Mouse (Mus musculus) MEL (cell line): ENCODE results near the gene Poc1a. TPM values are rescaled to one million over a fixed set of nuclear protein-coding genes. Genes with fewer than 3 reads are reported as not detected.

Experiments
- DNase-seq: peaks from one replicate; pipeline ENCODE4 v3.0.0; 2011; ENCODE audit warnings: low read depth, low spot score
- H3K27ac ChIP-seq: 2 replicates; pipeline ENCODE4 v1.5.1; 2012; ENCODE audit warnings: low read depth, mild to moderate bottlenecking, control low read depth, low read length, moderate library complexity; ENCODE audit not compliant: control insufficient read depth
- H3K27me3 ChIP-seq, 2 experiments: fragments of 150-350 bp in 1 of 2; sonication (generic) in 1 of 2; 2 replicates each; pipeline ENCODE4 v1.6.1; 2012; ENCODE audit warnings: low read length in 2 of 2, mild to moderate bottlenecking in 2 of 2, improper control_type of control experiment in 1 of 2, moderate library complexity in 1 of 2; ENCODE audit not compliant: insufficient read depth in 2 of 2, control insufficient read depth in 1 of 2
- H3K36me3 ChIP-seq, 2 experiments: 2 replicates each; pipeline ENCODE4 v1.6.1; 2012 to 2014; ENCODE audit warnings: low read length in 2 of 2, improper control_type of control experiment in 1 of 2, inconsistent platforms in 1 of 2, mild to moderate bottlenecking in 1 of 2; ENCODE audit not compliant: insufficient read depth in 2 of 2, control insufficient read depth in 1 of 2
- H3K4me1 ChIP-seq, 2 experiments: fragments of 150-350 bp in 1 of 2; sonication (generic) in 1 of 2; 2 replicates each; pipeline ENCODE4 v1.6.1; 2012; ENCODE audit warnings: low read length in 2 of 2, improper control_type of control experiment in 1 of 2, mild to moderate bottlenecking in 1 of 2; ENCODE audit not compliant: insufficient read depth in 2 of 2, control insufficient read depth in 1 of 2
- H3K4me3 ChIP-seq, 2 experiments: fragments of 150-350 bp in 1 of 2; sonication (generic) in 1 of 2; 2 replicates each; pipeline ENCODE4 v1.5.1; 2012; ENCODE audit warnings: low read depth in 2 of 2, low read length in 2 of 2, mild to moderate bottlenecking in 2 of 2, moderate library complexity in 2 of 2, control low read depth in 1 of 2, improper control_type of control experiment in 1 of 2; ENCODE audit not compliant: control insufficient read depth in 1 of 2, insufficient read depth in 1 of 2
- H3K79me2 ChIP-seq: 2 replicates; pipeline ENCODE4 v1.6.1; 2012; ENCODE audit warnings: mild to moderate bottlenecking, low read length, moderate library complexity; ENCODE audit not compliant: control insufficient read depth, poor library complexity, insufficient read depth
- H3K9ac ChIP-seq: 2 replicates; pipeline ENCODE4 v1.6.1; 2012; ENCODE audit warnings: low read depth, mild to moderate bottlenecking, control low read depth, low read length, moderate library complexity; ENCODE audit not compliant: control insufficient read depth, poor library complexity, severe bottlenecking
- H3K9me3 ChIP-seq: fragments of 150-350 bp; sonication (generic); replicated peaks from 2 replicates; pipeline ENCODE4 v1.6.1; 2012; ENCODE audit warnings: mild to moderate bottlenecking, low read length, improper control_type of control experiment, moderate library complexity; ENCODE audit not compliant: insufficient read depth
- BHLHE40 ChIP-seq: IDR thresholded peaks from 2 replicates; pipeline ENCODE4 v1.6.1; 2012; ENCODE audit warnings: low read depth, mild to moderate bottlenecking, inconsistent platforms, low read length, improper control_type of control experiment, borderline replicate concordance
- CHD2 ChIP-seq: IDR thresholded peaks from 2 replicates; pipeline ENCODE4 v1.6.1; 2011; ENCODE audit warnings: low read length, improper control_type of control experiment
- E2F4 ChIP-seq: IDR thresholded peaks from 2 replicates; pipeline ENCODE4 v1.6.1; 2011; ENCODE audit warnings: low read depth, low read length, improper control_type of control experiment, borderline replicate concordance
- GABPA ChIP-seq: IDR thresholded peaks from 2 replicates; pipeline ENCODE4 v1.6.1; 2012; ENCODE audit warnings: low read depth, mild to moderate bottlenecking, inconsistent platforms, low read length, improper control_type of control experiment, moderate library complexity
- KAT2A ChIP-seq: conservative IDR thresholded peaks from 2 replicates; pipeline ENCODE4 v1.6.1; 2012; ENCODE audit warnings: low read depth, low read length, improper control_type of control experiment, inconsistent platforms
- MAX ChIP-seq: IDR thresholded peaks from 2 replicates; pipeline ENCODE4 v1.6.1; 2011; ENCODE audit warnings: low read length, improper control_type of control experiment
- NRF1 ChIP-seq: IDR thresholded peaks from 2 replicates; pipeline ENCODE4 v1.6.1; 2014; ENCODE audit warnings: low read depth, mild to moderate bottlenecking, inconsistent platforms, low read length, improper control_type of control experiment, moderate library complexity; ENCODE audit not compliant: poor library complexity, insufficient read depth, severe bottlenecking
- POLR2A ChIP-seq, 2 experiments: IDR thresholded peaks; 2 replicates each; pipeline ENCODE4 v1.6.1; 2011 to 2012; ENCODE audit warnings: low read length in 2 of 2, mild to moderate bottlenecking in 2 of 2, control low read depth in 1 of 2, improper control_type of control experiment in 1 of 2, low read depth in 1 of 2, moderate library complexity in 1 of 2; ENCODE audit not compliant: control insufficient read depth in 1 of 2, insufficient read depth in 1 of 2, poor library complexity in 1 of 2
- RCOR1 ChIP-seq: IDR thresholded peaks from 2 replicates; pipeline ENCODE4 v1.6.1; 2012; ENCODE audit warnings: low read depth, mild to moderate bottlenecking, inconsistent platforms, low read length, improper control_type of control experiment
- TBP ChIP-seq: IDR thresholded peaks from 2 replicates; pipeline ENCODE4 v1.8.0; 2011; ENCODE audit warnings: low read depth, low read length, improper control_type of control experiment
- USF1 ChIP-seq: IDR thresholded peaks from 2 replicates; pipeline ENCODE4 v1.6.1; 2014; ENCODE audit warnings: low read depth, mild to moderate bottlenecking, inconsistent platforms, low read length, improper control_type of control experiment, moderate library complexity
- ZMIZ1 ChIP-seq: IDR thresholded peaks from 2 replicates; pipeline ENCODE4 v1.6.1; 2012; ENCODE audit warnings: low read depth, mild to moderate bottlenecking, inconsistent platforms, low read length, improper control_type of control experiment, moderate library complexity
- ZNF384 ChIP-seq: IDR thresholded peaks from 2 replicates; pipeline ENCODE4 v1.6.1; 2012; ENCODE audit warnings: low read depth, mild to moderate bottlenecking, inconsistent platforms, low read length, improper control_type of control experiment
- polyA plus RNA-seq, 2 experiments: library from polyadenylated mRNA; stranded (reverse) in 1 of 2; unstranded in 1 of 2; fragments of >175 nt in 1 of 2; fragments of >200 nt in 1 of 2; gene quantifications; 2 replicates each; pipeline versions ENCODE4 v1.2.1 to v1.2.4; 2012; ENCODE audit warnings: low replicate concordance in 2 of 2, low read depth in 1 of 2; ENCODE audit not compliant: insufficient read length in 2 of 2, insufficient read depth in 1 of 2, missing spikeins in 1 of 2
- total RNA-seq: library from RNA; depleted of rRNA; stranded (reverse); fragments of 300-350 nt; gene quantifications from 2 replicates; pipeline ENCODE4 v1.2.3, GENCODE M21; 2012

Gene Poc1a
- total and polyA plus RNA-seq, 3 experiments = 33.8 to 41.3 TPM; not detected in 1

GRCm38 (mm10) chr9:106373973-106374372, 93.1 kb downstream of the Poc1a start:
- no peaks in the 10 kb centered on the region for H3K27me3 ChIP-seq
- H3K79me2 ChIP-seq = peaks cover 12% of the 10 kb centered on the region
- DNase-seq = no peak
- H3K9me3 ChIP-seq = no peaks in the 10 kb centered on the region
- no peak for TF ChIP-seq MAX
- TF ChIP-seq POLR2A (IDR thresholded peaks at IDR 0.05; ENCODE audit: control insufficient read depth in 1 of 2, insufficient read depth in 1 of 2, low read depth in 1 of 2, low read length in 2 of 2, poor library complexity in 1 of 2) = no peak
- peaks cover 0 to 12% of the 10 kb centered on the region in 2 experiments; a peak in 2 of 4 replicates for H3K4me1 ChIP-seq
- H3K27ac ChIP-seq = no peak overlapping the region
- no peak overlapping the region for H3K4me3 ChIP-seq
- H3K9ac ChIP-seq = no peak overlapping the region
- H3K36me3 ChIP-seq = peaks cover 0 to 4% of the 10 kb centered on the region in 2 experiments; a peak in 2 of 4 replicates

GRCm38 (mm10) chr9:106377247-106377646, 96.4 kb downstream of the Poc1a start:
- TF ChIP-seq NRF1 (no peak), GABPA (no peak), MAX (no peak), ZMIZ1 (no peak), ZNF384 (no peak), USF1 (no peak), KAT2A (no peak), TBP (no peak), CHD2 (no peak), BHLHE40 (no peak)
- Histone ChIP-seq H3K27me3 (no peaks in the 10 kb centered on the region), H3K27ac (no peak overlapping the region), H3K4me3 (no peak overlapping the region), H3K9ac (no peak overlapping the region), H3K4me1 (peaks cover 0 to 6% of the 10 kb centered on the region in 2 experiments; a peak in 1 of 4 replicates), H3K36me3 (0 out of 4 replicates have a peak, but pooled peaks cover 0 to 2% of the 10 kb centered on the region in 2 experiments), H3K79me2 (no peaks in the 10 kb centered on the region), H3K9me3 (no peaks in the 10 kb centered on the region)
- DNase-seq = no peak

- Histone ChIP-seq H3K9me3 (no peaks in the 10 kb centered on the region), H3K4me1 (peaks cover 0 to 6% of the 10 kb centered on the region in 2 experiments; a peak in 1 of 4 replicates)
- TF ChIP-seq E2F4 (no peak), RCOR1 (no peak)
- TF ChIP-seq, all 39 proteins: peak for 0
- Histone ChIP-seq H3K27ac (no peak overlapping the region), H3K27me3 (no peaks in the 10 kb centered on the region), H3K79me2 (no peaks in the 10 kb centered on the region), H3K4me3 (no peak overlapping the region), H3K36me3 (0 out of 4 replicates have a peak, but pooled peaks cover 0 to 2% of the 10 kb centered on the region in 2 experiments), H3K9ac (no peak overlapping the region)
- no peak for DNase-seq
Observed at GRCm38 (mm10) chr9:106378045-106378444, 97.2 kb downstream of the Poc1a start.
